Mouse (Mus musculus): Measurements from ENCODE around the gene Trim10.

The Trim10 gene

DNA sequence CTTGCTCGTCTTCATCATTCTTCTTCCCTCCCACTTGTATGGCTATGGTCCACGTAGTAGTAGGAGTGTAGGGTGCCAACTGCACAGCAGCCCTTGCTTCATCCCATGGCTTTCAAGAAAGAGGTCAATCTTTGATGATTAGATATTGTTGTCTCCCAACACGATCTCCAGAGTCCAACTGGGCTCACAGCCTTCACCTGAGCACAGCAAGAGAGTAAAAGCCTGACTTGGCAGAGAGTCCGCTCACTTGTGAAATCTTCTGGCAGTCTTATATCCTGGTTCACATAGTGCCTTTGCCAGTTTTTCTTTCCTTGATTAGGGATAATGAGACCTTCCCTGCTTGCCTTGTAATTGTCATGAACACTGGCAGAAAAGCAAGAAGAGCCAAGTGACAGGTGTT lies 13.1 kb upstream of the Trim10 start:
- in situ Hi-C loops (cut with MboI, MseI) = loop anchor here (25.0 kb wide), 1 partner anchor 1806 kb away; no protein-coding TSS in a partner anchor

DNA sequence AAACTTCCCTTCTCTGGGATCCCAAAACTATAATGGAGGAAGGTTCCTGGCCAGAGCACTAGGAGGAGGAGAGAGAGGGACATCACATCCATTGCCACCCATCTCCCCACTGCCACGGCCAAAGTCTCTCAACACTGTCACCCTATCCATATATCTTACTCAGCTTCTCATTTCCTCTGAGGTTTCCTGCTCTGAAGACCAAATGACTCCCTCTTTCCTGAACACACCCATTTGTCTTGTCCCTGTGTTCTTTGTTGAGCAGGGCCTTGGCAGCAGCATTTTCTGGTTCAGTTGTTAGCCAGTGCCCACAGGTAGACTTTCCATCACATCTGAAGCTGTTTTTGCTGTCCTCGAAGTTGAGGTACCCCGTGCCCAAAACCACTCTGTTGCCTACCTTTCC lies 11.2 kb upstream of the Trim10 start:
- in situ Hi-C loops (cut with MboI, MseI) = loop anchor here (25.0 kb wide), 1 partner anchor 1804 kb away; no protein-coding TSS in a partner anchor

DNA sequence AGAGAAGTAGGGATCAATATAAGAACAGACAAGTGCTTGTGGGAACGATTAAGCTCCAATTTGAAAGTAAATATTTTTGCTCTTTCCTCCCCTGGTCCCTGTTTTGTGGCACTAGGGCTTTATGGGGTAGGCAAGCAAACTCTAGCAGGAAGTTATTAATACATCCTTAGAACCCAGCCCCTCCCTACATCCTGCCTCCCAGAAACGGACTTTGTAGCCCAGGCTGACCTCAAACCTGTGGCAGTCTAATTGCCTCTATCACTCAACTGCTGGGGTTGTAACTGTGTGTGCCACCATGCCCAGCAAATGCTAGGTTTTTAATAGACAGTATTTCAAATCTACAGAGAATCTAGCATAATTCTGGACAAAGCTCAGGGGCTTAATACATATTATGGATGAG lies 7.7 kb upstream of the Trim10 start:
- in situ Hi-C loops (cut with MboI, MseI) = loop anchor here (25.0 kb wide), 1 partner anchor 1801 kb away; no protein-coding TSS in a partner anchor

DNA sequence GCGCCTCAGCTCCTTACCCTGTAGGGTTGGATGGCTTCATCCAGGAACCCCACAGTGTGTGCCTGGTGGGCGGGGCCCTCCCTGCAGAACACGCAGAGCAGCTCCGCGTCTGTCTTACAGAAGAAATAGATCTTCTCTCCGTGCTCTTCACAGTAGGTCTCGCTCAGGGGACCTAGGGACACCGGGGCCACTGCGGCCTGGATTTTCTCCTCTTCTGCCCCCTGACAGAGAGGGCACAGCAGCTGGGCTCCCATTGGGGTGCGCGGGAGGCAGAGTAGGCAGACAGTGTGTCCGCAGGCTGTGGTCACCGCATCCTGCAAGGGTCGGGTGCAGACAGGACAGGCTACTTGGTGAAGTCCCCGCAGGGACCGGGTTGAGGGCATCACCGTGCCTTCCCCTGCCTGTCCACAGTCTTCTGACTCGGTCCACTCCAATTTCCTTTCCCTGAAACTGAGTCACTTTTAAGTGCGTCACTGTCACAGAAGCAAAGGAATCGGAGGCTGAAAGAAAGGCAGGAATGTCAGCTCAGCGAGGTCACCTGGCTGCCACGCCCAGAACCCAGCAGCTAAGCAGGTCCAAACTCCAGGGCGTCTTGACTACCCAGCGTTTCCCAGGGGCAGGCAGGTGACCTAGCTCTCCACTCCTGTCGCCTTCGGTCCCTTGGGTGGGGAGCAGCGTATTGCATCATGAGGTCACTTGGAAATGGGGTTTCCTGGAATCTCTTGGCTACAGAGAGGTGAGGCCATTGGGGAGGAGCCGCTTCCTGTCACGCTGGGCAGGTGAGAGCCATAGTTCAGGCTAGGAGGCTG lies 2.5 kb upstream of the Trim10 start, which contains the start of gene Trim15:
Gene Trim15 (minus strand): TSS at position 492 of the 809 bp plus-strand sequence.
- in situ Hi-C loops (cut with MboI, MseI) = loop anchor here (25.0 kb wide), 1 partner anchor 1795 kb away; no protein-coding TSS in a partner anchor

DNA sequence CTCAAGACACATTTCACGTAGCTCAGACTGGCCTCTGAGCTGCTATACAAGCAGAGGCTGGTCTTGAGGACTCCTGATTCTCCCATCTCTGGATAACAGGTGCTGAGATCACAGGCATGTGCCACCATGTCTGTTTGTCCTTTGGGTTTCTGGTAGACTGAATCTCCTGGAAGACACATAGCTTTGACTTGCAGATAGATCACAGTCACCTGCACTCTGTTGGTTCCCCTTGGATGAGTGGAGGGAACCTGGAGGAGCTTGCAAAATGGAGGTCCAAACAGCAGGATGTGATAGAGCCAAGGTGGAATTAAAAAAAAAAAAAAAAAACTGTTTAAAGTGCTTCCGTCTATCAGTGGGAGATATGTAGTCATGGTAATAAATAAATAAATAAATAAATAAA lies 538 bp upstream of the Trim10 start:
- in situ Hi-C loops (cut with MboI, MseI) = loop anchor here (25.0 kb wide), 1 partner anchor 1793 kb away; no protein-coding TSS in a partner anchor

DNA sequence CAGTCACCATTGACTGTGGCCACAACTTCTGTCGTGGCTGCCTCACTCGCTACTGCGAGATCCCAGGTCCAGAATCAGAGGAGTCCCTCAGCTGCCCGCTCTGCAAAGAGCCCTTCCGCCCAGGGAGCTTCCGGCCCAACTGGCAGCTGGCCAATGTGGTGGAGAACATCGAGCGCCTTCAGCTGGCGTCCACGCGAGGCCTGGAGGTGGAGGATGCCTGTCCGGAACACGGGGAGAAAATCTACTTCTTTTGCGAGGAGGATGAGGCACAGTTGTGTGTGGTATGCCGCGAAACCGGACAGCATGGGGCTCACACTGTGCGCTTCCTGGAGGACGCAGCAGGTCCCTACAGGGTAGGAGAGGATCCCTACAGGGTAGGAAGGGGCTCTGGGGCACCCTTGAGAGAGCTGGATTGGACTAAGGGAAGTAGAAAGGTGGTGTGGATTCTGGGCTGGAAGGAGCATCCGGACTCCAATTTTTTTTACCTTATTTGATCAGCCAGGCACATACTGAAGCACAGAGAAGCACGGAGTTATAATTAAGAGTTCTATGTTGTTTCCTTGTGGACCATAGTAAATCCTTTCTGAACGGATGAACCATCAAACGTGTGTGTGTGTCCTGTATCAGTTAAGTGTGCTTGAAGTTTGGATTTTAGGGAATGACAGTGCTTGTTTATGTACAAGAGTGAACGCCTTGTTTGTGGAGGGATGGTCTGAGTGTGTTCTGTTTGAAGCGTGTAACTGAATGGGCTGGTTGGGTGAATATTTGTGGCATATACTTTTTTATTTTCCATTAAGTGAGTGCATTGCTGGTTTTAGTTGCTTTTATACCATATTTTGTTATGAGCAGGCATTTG lies 809 bp downstream of the Trim10 start:
- in situ Hi-C loops (cut with MboI, MseI) = loop anchor here (25.0 kb wide), 1 partner anchor 1792 kb away; no protein-coding TSS in a partner anchor

DNA sequence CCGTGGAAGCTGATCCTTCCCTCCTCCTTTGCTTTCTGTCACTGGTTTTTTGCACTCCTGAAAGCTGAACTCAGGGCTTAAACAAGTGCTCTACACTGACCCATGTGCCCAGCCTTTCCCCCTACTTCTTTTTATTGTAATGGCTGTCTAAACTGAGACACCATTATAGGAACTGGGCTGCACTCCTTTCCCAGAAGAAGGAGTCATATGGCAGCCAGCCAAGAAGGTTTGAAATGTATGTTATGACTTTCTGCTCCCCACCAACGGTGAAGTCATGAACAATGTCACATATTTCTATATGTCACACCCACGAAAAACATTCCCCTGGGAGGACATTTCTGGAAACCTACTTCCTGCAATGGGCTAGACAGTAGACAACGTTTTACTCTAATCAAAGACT lies 5.3 kb downstream of the Trim10 start:
- in situ Hi-C loops (cut with MboI, MseI) = loop anchor here (25.0 kb wide), 1 partner anchor 1788 kb away; no protein-coding TSS in a partner anchor

DNA sequence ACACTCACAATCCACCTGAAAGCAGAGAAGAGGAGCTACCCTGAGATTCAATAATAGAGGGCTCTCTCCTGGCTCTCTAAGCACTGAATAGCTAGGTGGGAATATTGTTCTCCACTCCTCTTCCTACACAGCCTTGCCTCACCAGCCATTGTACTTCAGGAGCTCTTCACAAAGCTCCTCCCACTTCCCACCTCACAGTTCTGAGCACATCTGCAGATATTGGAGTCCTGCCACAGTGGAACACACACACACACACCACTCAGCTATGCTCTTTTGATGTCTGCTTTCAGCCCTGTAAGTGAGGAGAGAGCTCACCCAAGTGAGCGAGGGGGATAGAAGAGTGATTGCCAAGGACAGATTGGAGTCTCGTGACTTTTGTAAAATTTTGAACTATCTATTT lies 14.0 kb downstream of the Trim10 start:
- in situ Hi-C loops (cut with MboI, MseI) = no loop called here

DNA sequence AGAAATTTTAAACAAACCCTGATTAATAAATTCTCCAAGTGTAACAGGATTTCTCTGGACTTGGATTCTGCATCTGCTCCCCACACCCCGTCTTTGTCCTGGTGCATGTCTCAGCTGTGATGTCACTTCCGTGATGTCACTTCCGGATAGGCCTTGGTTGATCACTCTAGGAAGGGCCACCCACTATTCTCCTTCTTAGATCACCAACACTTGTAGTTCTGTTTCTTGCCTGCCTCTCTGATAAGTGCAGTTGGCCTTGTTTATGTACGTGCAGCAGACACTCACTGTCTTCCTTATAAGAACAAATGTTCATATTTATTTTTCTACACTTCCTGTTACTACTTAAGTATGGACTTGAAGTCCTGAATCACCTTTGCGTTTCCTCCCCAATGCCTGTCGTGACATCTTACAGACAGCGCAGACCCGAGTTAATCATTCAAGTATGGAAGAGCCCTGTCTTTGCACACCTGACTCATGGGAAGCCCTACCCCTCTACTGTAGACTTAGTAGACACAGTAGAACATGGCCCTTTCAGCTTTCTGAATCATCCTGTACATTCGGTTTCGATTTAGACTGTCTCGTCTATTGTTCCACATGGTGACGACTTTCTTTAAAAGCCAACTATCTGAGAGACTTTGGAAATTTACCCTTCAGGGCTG lies 15.9 kb downstream of the Trim10 start:
- in situ Hi-C loops (cut with MboI, MseI) = no loop called here

DNA sequence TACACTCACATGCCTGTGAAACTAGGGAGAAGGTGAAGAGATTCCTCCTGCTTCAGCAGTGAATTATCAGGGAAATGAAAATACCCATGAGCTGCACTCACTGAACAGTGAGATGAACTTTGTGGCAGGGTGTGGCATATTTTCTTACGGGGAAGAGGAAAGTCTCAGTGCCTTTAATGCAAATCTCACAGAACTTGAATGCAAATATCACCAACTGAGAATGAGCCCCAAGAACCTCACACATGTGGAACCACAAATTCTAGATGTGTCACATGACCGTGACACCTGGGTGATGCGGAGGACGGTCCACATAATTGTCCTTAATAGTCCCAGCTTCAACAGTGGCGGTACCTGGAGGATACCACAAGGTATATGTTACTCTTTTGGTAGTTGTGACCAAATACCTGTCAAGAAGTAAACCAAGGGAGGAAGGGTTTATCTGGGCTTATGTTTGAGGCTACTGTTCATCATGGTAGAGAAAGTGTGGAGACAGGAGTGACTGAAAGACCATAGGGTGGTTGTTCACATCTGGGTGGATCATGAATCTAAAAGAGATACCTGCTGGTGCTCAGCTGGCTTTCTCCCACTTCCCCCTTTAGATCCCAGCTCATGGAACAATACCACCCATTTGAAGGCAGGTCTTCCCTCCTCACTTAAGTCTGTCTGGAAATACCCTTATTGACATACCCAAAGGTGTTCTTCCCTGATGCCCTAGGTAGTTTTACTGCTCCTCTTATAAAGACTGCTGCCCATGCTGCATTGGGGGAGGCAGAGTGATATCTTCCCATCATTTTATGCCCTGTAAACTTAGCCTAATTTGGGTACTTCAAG lies 20.9 kb downstream of the Trim10 start, which contains the start of gene Trim40:
Gene Trim40 (minus strand): TSS at position 51 of the 831 bp plus-strand sequence.
- in situ Hi-C loops (cut with MboI, MseI) = loop anchor here (5.0 kb wide), 2 partner anchors 97 to 312 kb away; partner anchors contain the start of genes H2-M5 and Olfr94

DNA sequence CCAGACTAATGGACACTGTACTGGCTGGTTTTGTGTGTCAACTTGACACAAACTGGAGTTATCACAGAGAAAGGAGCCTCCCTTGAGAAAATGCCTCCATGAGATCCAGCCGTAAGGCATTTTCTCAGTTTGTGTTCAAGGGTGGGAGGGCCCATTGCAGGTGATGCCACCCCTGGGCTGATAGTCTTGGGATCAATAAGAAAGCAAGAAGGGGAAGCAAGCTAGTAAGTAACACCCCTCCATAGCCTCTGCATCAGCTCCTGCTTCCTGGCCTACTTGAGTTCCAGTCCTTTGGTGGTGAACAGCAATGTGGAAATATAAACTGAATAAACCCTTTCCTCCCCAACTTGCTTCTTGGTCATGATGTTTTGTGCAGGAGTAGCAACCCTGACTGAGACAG lies 22.1 kb downstream of the Trim10 start:
- in situ Hi-C loops (cut with MboI, MseI) = loop anchor here (5.0 kb wide), 2 partner anchors 96 to 311 kb away; partner anchors contain the start of genes H2-M5 and Olfr94

DNA sequence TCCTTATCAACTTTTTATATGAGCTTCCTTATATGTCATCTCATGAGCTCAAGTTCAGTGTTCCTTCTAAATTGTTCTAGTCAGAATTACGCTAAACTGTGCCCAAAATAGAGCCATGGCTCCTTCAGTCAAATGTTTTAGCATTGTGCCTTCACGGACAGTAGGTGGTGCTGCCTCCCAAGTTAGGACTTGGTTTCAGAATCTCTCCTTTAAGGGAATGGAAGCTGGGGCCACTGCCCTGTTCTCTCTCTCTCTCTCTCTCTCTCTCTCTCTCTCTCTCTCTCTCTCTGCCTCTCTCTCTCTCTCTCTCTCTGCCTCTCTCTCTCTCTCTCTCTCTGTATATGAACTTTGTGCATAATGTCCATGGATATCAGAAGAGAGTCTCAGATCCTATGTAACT lies 23.0 kb downstream of the Trim10 start:
- in situ Hi-C loops (cut with MboI, MseI) = loop anchor here (5.0 kb wide), 2 partner anchors 95 to 310 kb away; partner anchors contain the start of genes H2-M5 and Olfr94

DNA sequence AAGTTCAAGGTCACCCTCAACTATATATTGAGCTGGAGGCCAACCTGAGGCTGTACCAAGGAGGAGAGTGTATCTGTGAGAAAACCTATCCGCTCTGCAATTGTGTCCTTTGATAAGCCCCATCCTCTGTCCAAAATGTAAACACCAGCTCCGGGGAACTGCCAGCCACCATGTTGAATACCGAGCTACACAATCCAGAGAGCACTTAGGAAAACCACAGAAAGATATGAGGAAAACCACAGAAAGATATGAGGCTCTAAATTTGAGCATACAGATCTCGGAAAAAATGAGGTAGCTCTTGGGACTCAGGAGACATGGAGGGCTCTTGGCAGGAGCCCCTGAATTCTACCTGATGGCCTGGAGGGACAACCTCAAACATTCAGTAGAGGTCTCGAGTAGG lies 24.0 kb downstream of the Trim10 start:
- in situ Hi-C loops (cut with MboI, MseI) = loop anchor here (5.0 kb wide), 2 partner anchors 94 to 309 kb away; partner anchors contain the start of genes H2-M5 and Olfr94

DNA sequence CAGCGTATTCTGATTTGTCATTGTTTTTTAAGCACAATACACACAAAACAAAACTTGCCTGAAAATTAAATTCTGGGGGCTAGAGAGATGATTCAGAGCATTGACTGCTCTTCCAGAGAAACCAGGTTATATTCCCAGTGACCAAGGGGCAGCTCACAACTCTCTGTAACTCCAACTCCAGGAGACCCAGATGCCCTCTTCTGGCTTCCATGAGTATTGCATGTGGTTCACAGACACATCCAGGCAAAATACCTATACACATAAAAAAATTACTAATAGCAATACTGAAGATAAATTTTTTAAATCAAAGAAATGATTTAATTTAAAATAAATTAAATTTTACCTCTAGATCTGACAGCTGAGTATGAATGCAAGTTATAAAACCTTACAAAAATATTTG lies 27.2 kb downstream of the Trim10 start:
- in situ Hi-C loops (cut with MboI, MseI) = no loop called here

DNA sequence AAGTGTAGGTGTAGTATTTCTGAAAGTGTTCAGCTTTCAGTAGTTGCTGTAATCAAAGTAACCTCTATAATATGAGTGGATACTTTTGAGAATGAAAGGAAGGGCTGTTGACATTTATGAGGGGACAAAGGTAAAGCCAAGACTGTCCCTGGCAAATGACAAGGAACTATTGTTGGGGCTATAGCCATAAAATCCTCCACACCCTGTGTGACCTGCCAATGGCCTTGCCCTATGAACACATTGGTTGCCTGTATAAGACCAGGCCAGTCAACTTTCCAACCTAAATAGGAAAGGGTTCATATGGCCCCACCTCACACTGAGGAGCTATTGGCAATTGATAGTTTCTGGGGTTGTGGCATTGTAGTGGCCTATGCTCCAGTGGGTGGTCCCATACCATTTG lies 27.7 kb downstream of the Trim10 start:
- in situ Hi-C loops (cut with MboI, MseI) = no loop called here

DNA sequence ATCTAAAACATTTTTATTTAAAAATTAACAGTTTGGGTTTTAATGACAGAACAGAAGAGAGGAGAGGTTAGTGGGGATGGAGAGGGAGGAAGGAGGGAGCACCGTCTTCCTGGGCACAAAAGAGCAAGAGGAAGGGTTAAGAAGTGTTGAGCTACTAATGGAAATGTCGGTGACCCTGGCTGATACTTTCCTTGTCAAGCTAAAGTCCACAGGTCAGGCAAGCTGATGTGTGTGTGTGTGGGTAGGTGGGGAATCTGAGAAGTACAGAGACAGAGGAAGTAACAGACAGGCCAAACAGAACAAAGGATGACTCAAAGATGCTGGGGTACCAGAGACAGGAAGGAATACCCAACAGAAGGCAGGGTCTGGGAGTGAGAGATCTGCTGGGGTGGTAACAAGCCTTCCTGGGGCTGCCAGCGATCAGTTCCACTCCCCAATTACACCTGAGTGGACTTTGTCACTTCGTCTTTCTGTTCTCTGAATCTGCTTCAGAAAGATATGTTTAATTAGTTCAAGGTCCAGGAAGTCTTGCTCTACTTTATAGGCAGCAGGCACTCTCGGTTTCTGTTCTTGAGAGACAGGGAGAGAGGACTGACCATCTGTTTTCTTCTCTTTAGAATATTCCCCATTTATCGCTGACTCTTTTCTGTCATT lies 28.3 kb downstream of the Trim10 start, which contains the start of gene Trim31:
Gene Trim31 (plus strand): TSS at position 567 of the 654 bp plus-strand sequence.
- in situ Hi-C loops (cut with MboI, MseI) = no loop called here

DNA sequence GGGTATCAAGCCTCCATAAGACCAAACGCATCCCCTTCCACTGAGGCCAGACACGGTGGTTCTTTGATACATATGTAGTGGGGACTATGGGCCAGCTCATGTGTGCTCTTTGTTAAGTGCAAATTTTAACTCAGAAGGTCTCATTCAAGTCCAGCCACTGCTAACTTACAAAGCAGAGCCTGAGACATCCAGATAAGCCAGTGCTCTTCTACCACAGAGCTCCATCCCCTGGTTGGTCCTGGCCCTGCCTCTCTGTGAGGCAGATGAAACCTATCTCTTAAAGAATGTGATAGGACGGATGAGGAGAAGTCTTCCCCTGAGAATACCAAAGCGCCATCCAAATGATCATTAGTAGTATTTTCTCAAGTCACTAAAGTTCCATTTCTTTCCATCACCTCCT lies 30.0 kb downstream of the Trim10 start:
- in situ Hi-C loops (cut with MboI, MseI) = no loop called here

DNA sequence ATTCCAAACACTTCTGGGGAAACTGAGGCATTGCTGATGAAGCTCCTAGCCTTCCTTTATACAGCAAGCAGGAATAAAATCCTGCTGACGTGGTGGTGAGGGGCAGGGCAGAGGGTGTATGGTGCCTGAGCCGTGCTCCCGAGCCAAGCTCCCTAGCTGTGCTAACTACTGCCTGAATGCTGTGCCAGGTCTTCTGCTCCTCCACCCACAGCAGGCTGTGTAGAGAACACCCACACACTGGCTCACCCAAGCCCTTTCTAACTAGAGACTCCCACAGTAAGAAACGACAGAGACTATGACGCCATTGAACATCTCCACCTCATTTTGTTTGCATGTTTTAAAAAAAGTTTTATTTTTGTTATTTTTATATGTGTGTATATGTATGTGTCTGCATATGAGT lies 30.6 kb downstream of the Trim10 start:
- in situ Hi-C loops (cut with MboI, MseI) = no loop called here

DNA sequence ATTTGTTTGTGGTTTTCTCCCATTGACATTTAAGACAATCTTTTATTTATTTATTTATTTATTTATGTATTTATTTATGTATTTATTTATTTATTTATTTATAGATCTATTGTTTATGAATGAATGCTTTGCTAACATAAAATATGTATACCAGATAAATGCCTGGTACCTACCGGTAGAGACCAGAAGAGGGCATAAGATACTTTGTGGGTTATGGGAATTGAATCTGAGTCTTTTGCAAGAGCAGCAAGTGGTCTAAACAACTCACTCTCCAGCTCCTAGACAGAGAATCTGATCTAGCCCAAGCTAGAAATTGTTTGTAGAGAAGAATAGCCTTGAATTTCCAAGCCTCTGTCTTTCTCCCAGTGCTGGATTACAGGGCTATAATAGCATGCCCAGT lies 31.3 kb downstream of the Trim10 start:
- in situ Hi-C loops (cut with MboI, MseI) = no loop called here

DNA sequence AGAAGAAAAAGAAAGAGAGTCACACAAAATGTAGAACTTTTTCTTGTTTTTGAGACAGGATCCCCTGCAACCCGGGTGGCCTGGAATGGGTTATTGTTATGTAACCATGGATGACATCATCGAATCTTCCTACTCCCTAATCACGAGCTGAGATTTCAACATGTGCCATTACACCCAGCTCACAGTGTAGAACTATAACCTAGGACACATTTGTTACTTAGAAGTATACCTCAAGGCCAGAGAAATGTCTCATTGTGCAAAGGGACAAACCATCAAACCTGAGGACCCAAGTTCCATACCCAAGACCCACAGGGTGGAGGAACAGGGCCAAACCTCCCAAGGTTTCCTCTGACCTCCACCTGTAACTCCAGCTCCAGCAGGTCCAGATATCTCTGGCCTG lies 34.3 kb downstream of the Trim10 start:
- in situ Hi-C loops (cut with MboI, MseI) = no loop called here

Data from T-helper 1 cell (primary cell).